ENCODE assay signal across 13 mouse cellular contexts in the genomic region with DNA sequence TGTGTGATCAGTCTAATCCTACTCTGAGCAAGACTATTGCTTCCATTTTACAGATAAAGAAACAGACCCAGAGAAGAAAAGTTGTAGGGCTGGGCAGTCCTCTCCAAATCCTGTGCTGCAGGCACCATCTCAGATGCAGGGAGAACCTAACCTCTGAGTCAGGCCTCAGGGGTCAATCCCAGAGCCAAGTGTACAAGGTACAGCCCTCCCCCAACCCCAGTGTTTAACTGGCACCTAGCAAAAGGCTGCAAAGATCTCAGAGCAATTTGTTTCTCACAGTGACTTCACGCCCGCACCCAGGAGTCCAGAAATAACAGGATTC.
DNase-seq lines count a peak whose midpoint lies in the region; ATAC-seq and TF ChIP-seq lines count a peak whose summit lies in the region.
"Had no signal": no experiment of that assay in that cellular context is flagged by ENCODE, and none has a peak within 500 bp of the region (broad histone marks: within the 10 kb centered on the region; RNA-seq: fewer than 3 reads in every experiment).

No protein-coding gene starts in this region.

- no peaks in the 10 kb centered on the region for H3K27me3 ChIP-seq in midbrain, embryonic 10.5 days (ENCODE audit: low read depth, poor library complexity, severe bottlenecking)
- no peaks in the 10 kb centered on the region for H3K27me3 ChIP-seq in midbrain, embryonic 16.5 days (ENCODE audit: control insufficient read depth, insufficient read depth, low read depth, low read length)
- no peaks in the 10 kb centered on the region for H3K27me3 ChIP-seq in hindbrain, postnatal 0 days (ENCODE audit: insufficient read depth, low read length)
- no peaks in the 10 kb centered on the region for H3K27me3 ChIP-seq in neural tube, embryonic 15.5 days (replicated peaks)
- H3K27me3 ChIP-seq in lung, postnatal 0 days (replicated peaks; ENCODE audit: insufficient read depth, low read length), result no peaks in the 10 kb centered on the region
- H3K27me3 ChIP-seq: heart, embryonic 15.5 days; liver, embryonic 15.5 days had no signal

- H3K36me3 ChIP-seq in midbrain, embryonic 10.5 days, result no peaks in the 10 kb centered on the region
- H3K36me3 ChIP-seq in midbrain, embryonic 16.5 days (ENCODE audit: control insufficient read depth, insufficient read depth, low read length), result no peaks in the 10 kb centered on the region
- H3K36me3 ChIP-seq in hindbrain, postnatal 0 days (ENCODE audit: insufficient read depth, low read length), result no peaks in the 10 kb centered on the region
- no peaks in the 10 kb centered on the region for H3K36me3 ChIP-seq in neural tube, embryonic 15.5 days
- no peaks in the 10 kb centered on the region for H3K36me3 ChIP-seq in lung, postnatal 0 days (ENCODE audit: insufficient read depth, low read length)
- H3K36me3 ChIP-seq: heart, embryonic 15.5 days; liver, embryonic 15.5 days had no signal

- no peak for TF ChIP-seq POLR2A in lung, adult 2 months (IDR thresholded peaks at IDR 0.05; ENCODE audit: borderline replicate concordance, extremely low read depth, low read depth, low read length)

- H3K27ac ChIP-seq in midbrain, embryonic 10.5 days (replicated peaks), result peak overlapping the region; percentile 69; the same call in 1 of the 2 replicates
- no peak overlapping the region; the same call in 1 of the 2 replicates for H3K27ac ChIP-seq in midbrain, embryonic 16.5 days (ENCODE audit: low read length)
- no peak overlapping the region for H3K27ac ChIP-seq in hindbrain, postnatal 0 days
- H3K27ac ChIP-seq in neural tube, embryonic 15.5 days (replicated peaks), result peak overlapping the region; percentile 58
- no peak overlapping the region for H3K27ac ChIP-seq in lung, postnatal 0 days (ENCODE audit: low read length)
- H3K27ac ChIP-seq: heart, embryonic 15.5 days; liver, embryonic 15.5 days had no signal

- no peak overlapping the region for H3K4me3 ChIP-seq in midbrain, embryonic 10.5 days
- no peak overlapping the region for H3K4me3 ChIP-seq in midbrain, embryonic 16.5 days (ENCODE audit: low read depth, low read length)
- no peak overlapping the region for H3K4me3 ChIP-seq in hindbrain, postnatal 0 days (ENCODE audit: low read length)
- no peak overlapping the region for H3K4me3 ChIP-seq in neural tube, embryonic 15.5 days (replicated peaks)
- H3K4me3 ChIP-seq in lung, postnatal 0 days (ENCODE audit: low read depth, low read length), result no peak overlapping the region
- no peak overlapping the region for H3K4me3 ChIP-seq in lung, adult 2 months (replicated peaks; ENCODE audit: extremely low read depth, low read depth, low read length)
- H3K4me3 ChIP-seq: erythroblast, embryonic 14.5 days; heart, embryonic 15.5 days; liver, embryonic 15.5 days had no signal

- DNase-seq in midbrain, embryonic 10.5 days (ENCODE audit: low spot score), result no peak
- no peak for DNase-seq in hindbrain, postnatal 0 days (ENCODE audit: low spot score)
- DNase-seq in kidney, postnatal 14 days, result peak; percentile 33
- no peak for DNase-seq in lung, postnatal 0 days (ENCODE audit: low spot score)
- no peak for DNase-seq in adrenal gland, postnatal 4 days (ENCODE audit: low spot score in 2 of 2)
- DNase-seq in lung, adult 2 months, result no peak
- DNase-seq: gastrocnemius, postnatal 25 days; right cerebral cortex, postnatal 14 days had no signal

- no peak for TF ChIP-seq CTCF in hindbrain, postnatal 0 days (IDR thresholded peaks at IDR 0.05; ENCODE audit: low read depth)
- TF ChIP-seq CTCF in lung, postnatal 0 days (IDR thresholded peaks at IDR 0.05), result no peak
- TF ChIP-seq CTCF in lung, adult 2 months (IDR thresholded peaks at IDR 0.05; ENCODE audit: insufficient read depth, low read length), result no peak

- peaks cover 21% of the 10 kb centered on the region for H3K4me1 ChIP-seq in midbrain, embryonic 10.5 days
- H3K4me1 ChIP-seq in midbrain, embryonic 16.5 days (ENCODE audit: control insufficient read depth, insufficient read depth, low read length), result peaks cover 11% of the 10 kb centered on the region; the same call in 1 of the 2 replicates
- no peaks in the 10 kb centered on the region; the same call in 1 of the 2 replicates for H3K4me1 ChIP-seq in hindbrain, postnatal 0 days (ENCODE audit: insufficient read depth, low read length)
- H3K4me1 ChIP-seq in neural tube, embryonic 15.5 days, result peaks cover 23% of the 10 kb centered on the region
- no peaks in the 10 kb centered on the region for H3K4me1 ChIP-seq in lung, postnatal 0 days (ENCODE audit: insufficient read depth, low read depth, low read length)
- H3K4me1 ChIP-seq in lung, adult 2 months (ENCODE audit: control insufficient read depth, insufficient read depth, low read length), result no peaks in the 10 kb centered on the region
- H3K4me1 ChIP-seq: heart, embryonic 15.5 days; liver, embryonic 15.5 days had no signal

- no peak overlapping the region for H3K9ac ChIP-seq in midbrain, embryonic 16.5 days (ENCODE audit: low read depth, low read length)
- H3K9ac ChIP-seq in hindbrain, postnatal 0 days (replicated peaks; ENCODE audit: low read length), result no peak overlapping the region
- H3K9ac ChIP-seq in neural tube, embryonic 15.5 days (replicated peaks), result 0 out of 2 replicates have a peak overlapping the region, but pooled peaks have one; percentile 10
- no peak overlapping the region for H3K9ac ChIP-seq in lung, postnatal 0 days (replicated peaks; ENCODE audit: low read depth)
- H3K9ac ChIP-seq: heart, embryonic 15.5 days; liver, embryonic 15.5 days had no signal

- ATAC-seq in midbrain, embryonic 16.5 days, result no peak
- 0 out of 2 replicates have a peak, but pooled peaks have one; percentile 7 for ATAC-seq in hindbrain, postnatal 0 days
- ATAC-seq in neural tube, embryonic 15.5 days (ENCODE audit: low FRiP score), result 0 out of 2 replicates have a peak, but pooled peaks have one; percentile 5
- ATAC-seq in lung, postnatal 0 days, result no peak

- 72% methylated on average over 2 of the region's 2 CpGs for WGBS in midbrain, embryonic 10.5 days
- 53% methylated on average over 2 of the region's 2 CpGs for WGBS in midbrain, embryonic 16.5 days
- WGBS in hindbrain, postnatal 0 days, result 56% methylated on average over 2 of the region's 2 CpGs
- WGBS in neural tube, embryonic 15.5 days, result 34% methylated on average over 2 of the region's 2 CpGs
- 77% methylated on average over 2 of the region's 2 CpGs for whole genome bisulfite sequencing in lung, postnatal 0 days
- 81% methylated on average over 2 of the region's 2 CpGs for WGBS in lung, adult 2 months

- H3K4me2 ChIP-seq in midbrain, embryonic 16.5 days (ENCODE audit: low read length), result no peak overlapping the region
- no peak overlapping the region for H3K4me2 ChIP-seq in hindbrain, postnatal 0 days (ENCODE audit: low read depth, low read length)
- peak overlapping the region; percentile 43 for H3K4me2 ChIP-seq in neural tube, embryonic 15.5 days
- H3K4me2 ChIP-seq in lung, postnatal 0 days (replicated peaks; ENCODE audit: low read depth, low read length), result no peak overlapping the region
- H3K4me2 ChIP-seq: heart, embryonic 15.5 days; liver, embryonic 15.5 days had no signal

- H3K9me3 ChIP-seq in midbrain, embryonic 10.5 days (replicated peaks), result no peaks in the 10 kb centered on the region
- H3K9me3 ChIP-seq in midbrain, embryonic 16.5 days (replicated peaks; ENCODE audit: control insufficient read depth, low read length, poor library complexity, severe bottlenecking), result no peaks in the 10 kb centered on the region
- H3K9me3 ChIP-seq in hindbrain, postnatal 0 days (ENCODE audit: low read length), result no peaks in the 10 kb centered on the region
- H3K9me3 ChIP-seq in neural tube, embryonic 15.5 days (replicated peaks), result no peaks in the 10 kb centered on the region
- H3K9me3 ChIP-seq in lung, postnatal 0 days (ENCODE audit: low read length), result no peaks in the 10 kb centered on the region
- H3K9me3 ChIP-seq: heart, embryonic 15.5 days; liver, embryonic 15.5 days had no signal

- TF ChIP-seq EP300 in lung, postnatal 0 days (IDR thresholded peaks at IDR 0.05), result no peak

Comparison
In these comparisons a context has a peak if more than half of its experiments do, and no peak if none do; other contexts are left out.
1. H3K27ac ChIP-seq: peak in midbrain, embryonic 10.5 days (single experiment) and neural tube, embryonic 15.5 days (single experiment); none in midbrain, embryonic 16.5 days (single experiment), hindbrain, postnatal 0 days (single experiment) and lung, postnatal 0 days (single experiment).
2. ATAC-seq: peak in hindbrain, postnatal 0 days (single experiment) and neural tube, embryonic 15.5 days (single experiment); none in midbrain, embryonic 16.5 days (single experiment) and lung, postnatal 0 days (single experiment).